Mouse (Mus musculus): ENCODE measurements around the gene Ano1.

Ano1 gene

DNA sequence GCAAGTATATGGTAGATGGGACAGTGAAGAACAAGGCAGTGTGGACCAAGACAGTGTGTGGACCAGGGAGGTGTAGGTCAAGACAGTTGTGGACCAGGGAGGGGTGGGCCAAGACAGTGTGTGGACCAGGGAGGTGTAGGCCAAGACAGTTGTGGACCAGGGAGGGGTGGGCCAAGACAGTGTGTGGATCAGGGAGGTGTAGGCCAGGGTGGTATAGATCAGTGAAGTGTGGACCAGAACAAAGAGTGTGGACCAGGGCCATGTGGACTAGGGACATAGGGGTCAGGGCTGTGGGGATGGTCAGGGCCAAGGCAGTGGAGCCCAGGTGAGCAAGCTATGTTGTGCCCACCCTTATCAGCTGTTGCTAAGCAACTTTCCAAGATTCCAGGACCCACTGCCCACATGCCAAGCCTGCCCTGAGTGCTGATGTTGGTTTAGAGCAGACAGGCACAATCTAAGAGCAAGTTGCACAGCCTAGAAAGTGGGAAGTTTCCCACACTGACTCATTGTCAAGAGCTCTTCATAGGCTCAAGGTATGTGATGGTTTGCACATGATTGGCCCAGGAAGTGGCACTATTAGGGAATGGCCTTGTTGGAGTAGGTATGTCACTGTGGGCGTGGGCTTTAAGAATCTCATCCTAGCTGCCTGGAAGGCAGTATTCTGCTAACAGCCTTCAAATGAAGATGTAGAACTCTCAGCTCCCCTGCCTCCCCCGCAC, 64.0 kb downstream of the Ano1 start:
- TF ChIP-seq GATA4 (IDR thresholded peaks at IDR 0.05; ENCODE audit: insufficient replicate concordance, low read length), result no peak

DNA sequence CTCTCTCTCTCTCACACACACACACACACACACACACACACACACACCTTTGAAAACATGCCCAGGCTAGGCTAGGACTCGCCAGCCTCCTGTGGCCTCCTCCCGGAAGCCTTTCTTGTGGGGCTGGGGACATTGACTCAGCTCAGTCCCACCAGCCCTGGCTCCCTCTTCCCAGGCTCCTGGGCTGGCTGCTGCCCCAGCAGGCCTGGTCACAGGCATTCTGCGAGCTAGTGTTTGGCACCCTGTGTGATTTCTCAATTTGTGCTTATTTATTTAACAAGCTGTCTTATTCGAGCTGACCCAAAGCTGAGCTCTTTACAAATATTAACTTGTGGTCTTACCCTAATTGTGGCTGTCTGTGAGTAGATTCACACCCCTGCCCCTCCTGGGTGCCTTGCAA, 66.8 kb downstream of the Ano1 start:
- no peak for TF ChIP-seq GATA4 (IDR thresholded peaks at IDR 0.05; ENCODE audit: insufficient replicate concordance, low read length)

DNA sequence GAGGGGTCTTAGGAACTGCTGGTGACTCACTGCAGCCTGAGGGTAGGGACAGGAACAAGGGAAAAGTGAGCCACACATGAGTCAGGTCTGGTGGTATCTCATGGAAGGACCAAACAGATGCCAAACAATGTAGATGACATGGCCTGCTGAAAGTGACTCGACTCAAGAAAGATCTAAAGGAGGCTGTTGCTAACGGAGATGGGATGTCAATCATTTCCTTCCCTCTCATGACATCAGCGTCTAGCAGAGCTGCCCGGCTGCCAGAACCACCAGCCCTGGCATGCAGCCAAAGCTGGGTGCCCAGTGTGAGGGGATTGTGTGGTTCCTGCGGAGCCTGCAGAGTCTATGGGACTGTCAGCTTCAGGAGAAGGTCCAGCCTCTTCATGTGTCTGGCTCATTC, 67.3 kb downstream of the Ano1 start:
- no peak for TF ChIP-seq GATA4 (IDR thresholded peaks at IDR 0.05; ENCODE audit: insufficient replicate concordance, low read length)

DNA sequence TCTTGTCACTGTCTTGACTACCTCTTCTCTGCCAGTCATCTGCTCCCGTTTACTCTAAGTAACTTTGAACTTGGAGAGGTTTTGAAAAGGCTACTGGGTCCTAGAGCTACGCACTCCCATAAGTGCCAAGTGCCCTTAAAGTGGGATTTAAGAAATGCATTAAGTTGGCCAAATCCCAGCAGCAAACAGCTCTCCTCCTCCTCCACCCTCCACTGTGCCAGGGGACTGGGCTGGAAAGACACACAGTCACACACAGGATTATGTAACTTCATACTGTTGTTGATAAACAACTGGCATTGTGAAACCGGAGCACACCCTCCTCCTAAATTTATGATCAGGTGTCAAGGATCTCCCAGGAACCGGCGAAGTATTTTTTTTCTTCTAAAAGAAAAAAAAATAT, 71.7 kb downstream of the Ano1 start:
- no peak for TF ChIP-seq GATA4 (IDR thresholded peaks at IDR 0.05; ENCODE audit: insufficient replicate concordance, low read length)

DNA sequence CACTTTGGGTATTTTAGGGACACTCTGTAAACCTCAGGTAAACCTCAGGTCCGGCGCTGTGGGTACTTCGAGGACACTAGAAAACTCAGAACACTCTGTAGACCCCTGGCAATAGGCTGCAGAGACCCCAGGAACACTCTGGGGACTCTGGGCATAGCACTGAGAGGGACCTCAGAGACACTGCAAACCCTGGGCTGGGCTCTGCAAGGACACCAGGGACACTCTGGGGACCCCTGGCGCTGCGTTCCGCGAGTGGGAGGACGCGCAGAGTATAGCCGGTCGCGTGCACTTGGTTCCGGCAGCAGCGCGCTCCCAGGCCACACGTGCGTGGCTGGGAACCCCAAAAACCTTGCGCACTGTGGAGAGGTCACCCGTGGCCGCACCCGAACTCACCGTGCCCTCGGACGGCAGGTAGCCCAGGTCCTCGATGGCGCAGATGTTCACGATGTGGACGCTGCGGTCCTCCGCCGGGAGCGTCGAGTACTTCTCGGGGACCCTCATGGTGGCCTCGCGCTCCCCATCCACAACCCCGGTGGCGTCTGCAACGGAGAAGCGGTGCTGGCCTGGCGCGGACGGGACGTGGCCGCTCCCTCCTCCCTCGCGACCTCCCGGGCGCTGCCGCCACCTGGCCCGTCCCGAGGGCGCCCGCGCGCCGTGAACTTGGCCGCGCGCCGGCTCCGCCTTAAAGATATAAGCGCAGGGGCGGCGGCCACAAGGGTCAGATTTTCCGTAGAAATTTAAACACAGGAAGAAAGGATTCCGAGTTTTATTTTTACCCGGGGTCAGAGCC, 73.3 kb downstream of the Ano1 start:
- no peak for TF ChIP-seq GATA4 (IDR thresholded peaks at IDR 0.05; ENCODE audit: insufficient replicate concordance, low read length)

DNA sequence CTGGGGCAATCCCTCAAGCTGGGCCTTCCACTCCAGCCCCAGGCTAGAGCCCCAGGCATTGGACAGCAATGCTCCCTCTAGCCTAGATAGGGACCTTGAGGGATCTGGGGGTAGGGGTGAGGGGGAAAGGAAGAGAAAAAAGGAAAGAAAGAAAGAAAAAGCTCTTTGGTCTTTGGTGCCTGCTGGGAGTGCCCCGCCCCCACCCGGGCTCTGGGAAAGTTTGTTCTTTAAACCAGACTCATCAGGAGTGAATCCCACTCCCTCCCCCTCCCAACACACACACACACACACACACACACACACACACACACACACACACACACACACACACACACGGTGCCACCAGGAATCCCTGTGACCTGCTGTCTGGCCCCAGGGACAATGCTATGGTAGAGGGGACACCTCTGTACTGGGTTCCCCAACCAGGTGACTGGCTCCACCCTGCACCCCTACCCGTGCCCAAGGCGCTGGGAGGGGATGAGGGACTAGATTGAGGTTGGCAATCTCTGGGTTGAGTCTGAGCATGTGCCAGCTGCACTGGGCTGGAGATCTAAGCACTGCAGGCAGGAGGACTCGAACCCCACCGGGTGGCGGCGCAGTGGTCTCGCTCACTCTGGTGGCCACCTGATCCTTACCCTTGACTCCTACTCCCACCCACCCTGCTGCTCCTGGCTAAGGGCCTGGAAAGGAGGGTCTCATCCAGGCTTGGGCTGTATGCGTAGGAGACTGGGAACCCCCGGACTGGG, 74.3 kb downstream of the Ano1 start:
- TF ChIP-seq GATA4 (IDR thresholded peaks at IDR 0.05; ENCODE audit: insufficient replicate concordance, low read length), result no peak

GRCm38 (mm10) chr7:144675632-144676031, 76.1 kb downstream of the Ano1 start:
- no peak for TF ChIP-seq GATA4 (IDR thresholded peaks at IDR 0.05; ENCODE audit: insufficient replicate concordance, low read length)

DNA sequence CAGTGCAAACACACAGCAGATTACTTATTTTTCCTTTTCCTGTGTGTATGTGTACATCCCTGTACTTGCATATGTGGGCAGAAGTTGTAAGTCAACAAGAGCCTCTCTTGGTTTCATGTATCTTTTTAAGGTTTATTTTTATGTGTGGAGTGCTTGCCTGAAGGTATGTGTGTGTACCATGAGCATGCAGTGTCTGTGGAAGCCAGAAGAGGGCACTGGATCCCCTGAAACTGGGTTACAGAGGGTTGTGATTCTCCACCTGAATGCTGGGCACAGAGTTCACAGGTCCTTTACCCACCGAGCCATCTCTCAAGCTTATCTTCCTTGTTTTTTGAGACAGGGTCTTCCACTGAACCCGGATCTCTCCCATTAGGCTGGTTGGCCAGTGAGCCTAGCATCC, 81.9 kb downstream of the Ano1 start:
- no peak for TF ChIP-seq GATA4 (IDR thresholded peaks at IDR 0.05; ENCODE audit: insufficient replicate concordance, low read length)

GRCm38 (mm10) chr7:144668603-144669278, 83.0 kb downstream of the Ano1 start:
- no peak for TF ChIP-seq GATA4 (IDR thresholded peaks at IDR 0.05; ENCODE audit: insufficient replicate concordance, low read length)

GRCm38 (mm10) chr7:144667091-144667490, 84.7 kb downstream of the Ano1 start:
- TF ChIP-seq GATA4 (IDR thresholded peaks at IDR 0.05; ENCODE audit: insufficient replicate concordance, low read length), result no peak

GRCm38 (mm10) chr7:144665585-144665984, 86.2 kb downstream of the Ano1 start:
- TF ChIP-seq GATA4 (IDR thresholded peaks at IDR 0.05; ENCODE audit: insufficient replicate concordance, low read length), result no peak

DNA sequence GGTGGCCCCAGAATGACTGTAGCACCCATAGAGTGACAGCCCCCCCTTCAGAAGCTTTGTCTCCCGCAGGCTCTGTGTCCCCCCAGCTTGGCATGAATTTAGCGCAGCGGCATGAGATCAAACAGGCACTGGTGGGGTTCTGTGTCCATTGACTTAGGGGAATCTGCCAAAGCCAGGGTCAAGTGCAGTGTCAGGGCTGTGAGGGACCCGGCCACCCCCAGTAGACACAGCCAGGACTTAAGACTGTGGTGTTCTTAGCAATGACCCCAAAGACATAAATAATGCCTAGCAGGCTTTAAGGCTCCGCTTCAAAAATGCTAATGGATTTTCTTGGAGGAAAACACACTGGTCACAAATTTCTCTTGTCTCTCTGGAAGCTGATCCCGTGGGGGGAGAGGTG, 88.2 kb downstream of the Ano1 start:
- TF ChIP-seq GATA4 (IDR thresholded peaks at IDR 0.05; ENCODE audit: insufficient replicate concordance, low read length), result no peak

GRCm38 (mm10) chr7:144656261-144656967, 95.4 kb downstream of the Ano1 start:
- TF ChIP-seq GATA4 (IDR thresholded peaks at IDR 0.05; ENCODE audit: insufficient replicate concordance, low read length), result no peak

GRCm38 (mm10) chr7:144653681-144654425, 97.9 kb downstream of the Ano1 start:
- TF ChIP-seq GATA4 (IDR thresholded peaks at IDR 0.05; ENCODE audit: insufficient replicate concordance, low read length), result no peak

All from liver, adult (tissue).